Mouse (Mus musculus) heart, embryonic 10.5 days (tissue): ENCODE measurements at regions not wholly inside any gene's neighbourhood (a gene's known extent, or its start where the extent isn't known, plus 50 kb on each side); places are given as distances from the start of the nearest gene placed in this dataset.

ENCODE experiments used
- DNase-seq: peaks from one replicate; pipeline ENCODE4 v3.0.0-alpha.2; 2017; ENCODE audit warnings: low spot score
- H3K27ac ChIP-seq: fragments of 300-500 bp; sonication (generic); 2 replicates; pipeline ENCODE4 v1.5.1; 2016; ENCODE audit warnings: mild to moderate bottlenecking
- H3K27me3 ChIP-seq: fragments of 300-500 bp; sonication (generic); 2 replicates; pipeline ENCODE4 v1.6.1; 2016; ENCODE audit warnings: mild to moderate bottlenecking; ENCODE audit not compliant: poor library complexity, insufficient read depth, severe bottlenecking
- H3K36me3 ChIP-seq: fragments of 300-500 bp; sonication (generic); 2 replicates; pipeline ENCODE4 v1.6.1; 2016; ENCODE audit warnings: mild to moderate bottlenecking, moderate library complexity
- H3K4me1 ChIP-seq: fragments of 300-500 bp; sonication (generic); 2 replicates; pipeline ENCODE4 v1.6.1; 2016; ENCODE audit warnings: mild to moderate bottlenecking
- H3K4me3 ChIP-seq: fragments of 300-500 bp; sonication (generic); 2 replicates; pipeline ENCODE4 v1.5.1; 2016; ENCODE audit warnings: mild to moderate bottlenecking, moderate library complexity
- H3K9me3 ChIP-seq: fragments of 300-500 bp; sonication (generic); 2 replicates; pipeline ENCODE4 v1.6.1; 2016; ENCODE audit warnings: mild to moderate bottlenecking, moderate library complexity
- WGBS: fragments of 180-500 bp; shearing (Covaris S2); methylation state at CpG from one replicate; pipeline ENCODE4 v1.1.7; 2016; 5-methylcytosine and 5-hydroxymethylcytosine counted together

DNA sequence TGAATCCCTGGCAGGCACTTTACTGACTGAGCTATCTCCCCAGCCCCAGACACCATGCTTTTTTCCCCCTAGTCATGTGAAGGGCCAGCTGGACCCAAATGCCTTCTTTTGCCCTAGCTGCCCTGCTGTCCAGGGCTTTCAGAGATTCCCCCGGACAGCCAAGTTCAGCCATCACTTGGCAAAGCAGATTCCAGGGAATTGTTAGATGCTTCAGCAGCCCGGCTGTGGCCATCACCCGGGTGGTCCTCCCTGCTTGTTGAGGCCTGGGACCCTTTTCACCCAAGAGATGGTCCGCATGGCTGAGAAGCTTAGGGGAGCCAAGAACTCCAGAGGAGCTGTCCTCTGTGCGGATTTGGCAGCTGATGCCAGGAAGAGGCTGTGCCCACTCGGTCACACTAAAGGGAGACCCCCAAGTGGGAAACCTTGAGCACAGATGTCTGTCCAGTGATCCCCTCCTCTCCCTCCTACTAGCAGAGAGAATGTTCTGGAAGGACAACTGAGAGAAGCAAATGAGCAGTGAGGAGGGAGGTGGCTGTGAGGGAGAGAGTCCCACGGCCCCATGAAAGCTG, 61.8 kb upstream of the Gli2 start:
- Histone ChIP-seq H3K27me3 (no peaks in the 10 kb centered on the region; the same call in 1 of the 2 replicates), H3K9me3 (no peaks in the 10 kb centered on the region), H3K4me3 (no peak overlapping the region), H3K27ac (no peak overlapping the region), H3K4me1 (peaks cover 3% of the 10 kb centered on the region; the same call in 1 of the 2 replicates), H3K36me3 (no peaks in the 10 kb centered on the region)
- DNase-seq = no peak
- WGBS = 78% methylated on average over 7 of the region's 7 CpGs

DNA sequence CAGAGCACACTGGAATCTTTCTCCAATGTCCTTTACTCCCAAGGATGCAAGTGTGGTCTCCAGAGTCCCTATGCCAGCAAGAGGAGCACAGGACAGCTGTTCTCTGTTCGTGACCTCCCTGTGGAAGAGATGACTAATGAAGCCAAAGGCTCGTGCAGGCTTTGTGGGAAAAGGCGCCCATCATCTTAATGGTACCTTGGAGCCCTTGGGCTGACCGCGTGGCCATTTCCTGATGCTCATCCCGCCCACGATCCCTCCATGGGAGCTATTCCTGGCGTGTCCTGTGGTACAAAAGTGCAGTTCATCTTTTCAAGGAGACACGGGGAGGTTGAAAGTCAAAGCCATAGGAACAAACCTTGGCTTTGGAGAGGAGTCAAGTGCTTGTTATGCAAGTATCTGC, 55.2 kb upstream of the Gli2 start:
- no peak overlapping the region for H3K4me3 ChIP-seq
- H3K27me3 ChIP-seq = no peaks in the 10 kb centered on the region; the same call in 1 of the 2 replicates
- H3K36me3 ChIP-seq = no peaks in the 10 kb centered on the region
- DNase-seq = no peak
- no peaks in the 10 kb centered on the region for H3K9me3 ChIP-seq
- H3K27ac ChIP-seq = no peak overlapping the region
- 57% methylated on average over 9 of the region's 9 CpGs for WGBS
- peaks cover 11% of the 10 kb centered on the region for H3K4me1 ChIP-seq

DNA sequence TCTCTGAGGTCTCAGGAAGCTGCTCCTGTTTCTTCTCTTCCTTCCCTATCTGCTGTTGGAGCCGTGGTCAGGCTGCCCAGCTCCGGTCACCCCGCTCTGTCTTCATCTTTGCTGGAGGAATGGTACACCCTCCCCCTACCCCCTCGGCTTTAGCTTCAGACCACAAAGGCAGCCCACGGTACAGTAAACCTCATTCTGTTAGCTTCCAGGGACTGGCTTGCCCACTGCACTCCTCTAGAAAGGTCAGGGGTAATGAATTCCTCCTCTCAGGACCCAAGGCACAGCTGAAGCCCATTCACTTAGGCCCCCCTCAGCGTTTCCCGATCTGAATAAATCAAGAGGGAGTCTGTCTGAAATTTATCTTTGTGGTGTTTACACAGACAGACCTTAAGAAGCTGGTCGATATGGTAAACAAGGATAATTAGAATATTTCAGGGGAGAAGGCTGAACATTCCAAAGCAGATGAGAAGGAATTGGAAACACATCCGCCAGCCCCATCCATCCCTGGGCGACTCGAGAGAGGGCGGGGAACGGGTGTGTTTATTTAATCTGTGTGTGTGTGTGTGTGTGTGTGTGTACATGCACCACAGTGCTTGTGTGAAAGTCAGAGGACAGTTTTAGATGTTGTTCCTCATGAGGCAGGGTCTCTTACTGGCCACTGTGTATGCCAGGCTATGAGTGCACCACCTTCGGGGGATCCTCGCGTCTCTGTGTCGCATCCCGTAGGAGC, 53.0 kb upstream of the Gli2 start:
- WGBS = 78% methylated on average over 18 of the region's 18 CpGs

More for the DNA sequence above, 53.0 kb upstream of the Gli2 start:
- Histone ChIP-seq H3K4me3 (no peak overlapping the region), H3K4me1 (peaks cover 11% of the 10 kb centered on the region), H3K27me3 (no peaks in the 10 kb centered on the region), H3K27ac (no peak overlapping the region), H3K36me3 (no peaks in the 10 kb centered on the region), H3K9me3 (no peaks in the 10 kb centered on the region)
- no peak for DNase-seq
